Mouse (Mus musculus) midbrain, embryonic 13.5 days (tissue): ENCODE measurements around the gene Tspan4. TPM values are rescaled to one million over a fixed set of nuclear protein-coding genes. Genes with fewer than 3 reads are reported as not detected.
"Not testable (repeated sequence)": the region's sequence is repeated elsewhere in the genome, so short reads cannot be mapped to it uniquely, and the experiment has no call there.

Source experiments
- ATAC-seq: fragments of 200-750 bp; cut with Nextera tagmentation; 2 replicates; pipeline ENCODE4 v1.8.0; 2017; ENCODE audit warnings: mild to moderate bottlenecking, moderate TSS enrichment, moderate library complexity
- H3K27ac ChIP-seq: fragments of 300-500 bp; sonication (generic); 2 replicates; pipeline ENCODE4 v1.5.1; 2015; ENCODE audit warnings: inconsistent platforms, mild to moderate bottlenecking, moderate library complexity
- H3K27me3 ChIP-seq: fragments of 300-500 bp; sonication (generic); 2 replicates; pipeline ENCODE4 v1.6.1; 2015; ENCODE audit warnings: mild to moderate bottlenecking, inconsistent platforms
- H3K36me3 ChIP-seq: fragments of 300-500 bp; sonication (generic); 2 replicates; pipeline ENCODE4 v1.6.1; 2015; ENCODE audit warnings: mild to moderate bottlenecking, inconsistent platforms
- H3K4me1 ChIP-seq: fragments of 300-500 bp; sonication (generic); replicated peaks from 2 replicates; pipeline ENCODE4 v1.6.1; 2015; ENCODE audit warnings: inconsistent platforms
- H3K4me2 ChIP-seq: fragments of 300-500 bp; sonication (generic); replicated peaks from 2 replicates; pipeline ENCODE4 v1.6.1; 2015; ENCODE audit warnings: moderate library complexity, mild to moderate bottlenecking, inconsistent platforms
- H3K4me3 ChIP-seq: fragments of 300-500 bp; sonication (generic); replicated peaks from 2 replicates; pipeline ENCODE4 v1.5.1; 2015; ENCODE audit warnings: mild to moderate bottlenecking, inconsistent platforms
- H3K9ac ChIP-seq: fragments of 300-500 bp; sonication (generic); replicated peaks from 2 replicates; pipeline ENCODE4 v1.6.1; 2015; ENCODE audit warnings: mild to moderate bottlenecking, inconsistent platforms
- H3K9me3 ChIP-seq: fragments of 300-500 bp; sonication (generic); 2 replicates; pipeline ENCODE4 v1.6.1; 2016; ENCODE audit warnings: mild to moderate bottlenecking, inconsistent platforms
- WGBS: fragments of 180-500 bp; shearing (Covaris S2); methylation state at CpG from one replicate; pipeline ENCODE4 v1.1.7; 2015; 5-methylcytosine and 5-hydroxymethylcytosine counted together
- polyA plus RNA-seq: library from polyadenylated mRNA; unstranded; fragments of >200 nt; fragmentation: Nextera tagmentation; extraction: Ambion mirVana; gene quantifications from 2 replicates; pipeline ENCODE4 v1.2.1, GENCODE M21; 2015

Tspan4 gene
- polyA plus RNA-seq, 1 experiment from 2014 or later, result 23.6 TPM

DNA sequence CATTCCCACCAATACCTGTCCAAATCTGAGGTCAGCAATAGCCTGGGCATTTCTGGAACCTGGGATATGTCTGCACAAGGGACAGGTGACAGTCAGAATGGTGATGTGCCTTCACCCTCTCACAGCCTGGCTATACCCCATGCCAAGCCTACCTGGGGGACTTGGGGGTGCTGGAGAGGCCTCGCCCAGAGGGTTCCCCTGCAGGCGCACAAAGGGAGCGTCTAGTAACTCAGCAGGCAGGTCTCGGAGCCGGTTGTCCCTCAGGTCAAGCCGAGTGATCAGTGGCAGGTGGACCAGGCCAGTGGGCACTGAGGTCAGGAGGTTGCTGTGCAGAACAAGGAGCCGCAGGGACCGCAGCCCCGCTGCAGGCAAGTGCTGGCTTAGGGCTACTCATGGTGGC lies 33.6 kb upstream of the Tspan4 start:
- H3K36me3 ChIP-seq, result peaks cover 11% of the 10 kb centered on the region
- H3K4me2 ChIP-seq, result no peak overlapping the region
- no peak overlapping the region for H3K27ac ChIP-seq
- no peak for ATAC-seq
- no peak overlapping the region for H3K4me3 ChIP-seq
- no peaks in the 10 kb centered on the region for H3K9me3 ChIP-seq
- 95% methylated on average over 9 of the region's 9 CpGs for WGBS
- H3K9ac ChIP-seq, result peak overlapping the region; percentile 32; the same call in 1 of the 2 replicates
- peaks cover 42% of the 10 kb centered on the region for H3K4me1 ChIP-seq
- H3K27me3 ChIP-seq, result no peaks in the 10 kb centered on the region

DNA sequence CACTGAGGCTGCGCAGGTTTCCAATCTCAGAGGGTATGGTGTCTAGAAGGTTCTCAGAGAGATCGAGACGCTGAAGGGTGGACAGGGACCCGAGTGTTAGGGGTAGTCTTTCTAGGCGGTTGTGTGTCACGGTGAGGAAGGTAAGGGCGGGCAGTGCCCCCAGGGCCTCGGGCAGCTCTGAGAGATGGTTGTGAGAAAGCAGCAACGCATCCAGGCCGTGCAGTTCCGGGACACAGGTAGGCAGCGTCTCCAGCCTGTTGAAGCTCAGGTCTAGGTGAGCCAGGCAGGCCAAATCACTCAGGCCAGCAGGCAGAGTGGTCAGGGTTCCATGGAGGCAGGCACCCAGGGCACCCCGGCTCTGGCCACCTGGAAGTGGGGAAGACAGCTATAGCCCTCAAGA lies 32.8 kb upstream of the Tspan4 start:
- Histone ChIP-seq H3K9me3 (no peaks in the 10 kb centered on the region), H3K27ac (no peak overlapping the region), H3K4me2 (peak overlapping the region; percentile 58), H3K9ac (peak overlapping the region; percentile 57; the same call in 1 of the 2 replicates), H3K36me3 (peaks cover 11% of the 10 kb centered on the region), H3K4me3 (peak overlapping the region; percentile 37; the same call in 1 of the 2 replicates), H3K27me3 (no peaks in the 10 kb centered on the region), H3K4me1 (peaks cover 36% of the 10 kb centered on the region)
- WGBS, result 96% methylated on average over 13 of the region's 13 CpGs
- no peak for ATAC-seq

DNA sequence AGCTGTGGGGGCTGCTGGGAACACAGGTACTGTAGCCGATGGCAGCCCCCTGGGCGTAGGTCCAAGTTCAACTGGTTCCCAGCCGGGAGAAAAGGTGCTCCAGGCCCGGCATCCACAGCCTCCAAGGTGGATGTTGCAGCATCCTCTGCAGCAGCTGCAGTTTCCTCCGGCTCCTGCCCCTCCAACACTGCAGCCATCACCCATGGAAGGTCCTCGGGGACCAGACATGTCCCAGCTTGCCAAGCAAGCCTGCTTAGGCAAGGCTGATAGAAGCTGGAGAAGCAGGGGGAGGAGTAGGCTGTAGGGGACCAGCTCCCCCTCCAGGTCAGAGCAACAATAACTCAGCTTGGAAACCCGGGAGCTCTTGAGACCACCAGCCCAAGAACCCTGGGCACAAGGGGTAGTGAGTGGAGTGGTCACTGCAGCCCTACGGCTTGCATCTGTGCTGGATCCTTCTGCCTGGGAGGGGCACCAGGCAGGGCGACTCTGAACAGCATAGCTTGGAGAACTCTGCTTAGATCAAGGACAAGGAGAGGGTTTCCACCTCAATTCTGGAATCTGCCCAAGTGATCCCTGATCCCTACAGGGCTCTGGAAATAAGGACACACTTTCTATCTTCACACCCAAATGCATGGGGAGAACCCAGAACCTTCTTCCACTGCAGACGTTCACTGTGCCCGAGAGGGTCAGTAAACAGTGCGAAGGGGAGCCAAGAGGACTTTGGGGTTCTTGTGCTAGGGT lies 31.8 kb upstream of the Tspan4 start:
- WGBS, result 30% methylated on average over 12 of the region's 12 CpGs
- ATAC-seq, result no peak
- peak overlapping the region; percentile 37 for H3K4me3 ChIP-seq
- no peak overlapping the region for H3K27ac ChIP-seq
- H3K4me1 ChIP-seq, result peaks cover 32% of the 10 kb centered on the region
- H3K36me3 ChIP-seq, result peaks cover 10% of the 10 kb centered on the region
- no peaks in the 10 kb centered on the region for H3K9me3 ChIP-seq
- H3K27me3 ChIP-seq, result no peaks in the 10 kb centered on the region
- H3K9ac ChIP-seq, result peak overlapping the region; percentile 57
- H3K4me2 ChIP-seq, result peak overlapping the region; percentile 58

DNA sequence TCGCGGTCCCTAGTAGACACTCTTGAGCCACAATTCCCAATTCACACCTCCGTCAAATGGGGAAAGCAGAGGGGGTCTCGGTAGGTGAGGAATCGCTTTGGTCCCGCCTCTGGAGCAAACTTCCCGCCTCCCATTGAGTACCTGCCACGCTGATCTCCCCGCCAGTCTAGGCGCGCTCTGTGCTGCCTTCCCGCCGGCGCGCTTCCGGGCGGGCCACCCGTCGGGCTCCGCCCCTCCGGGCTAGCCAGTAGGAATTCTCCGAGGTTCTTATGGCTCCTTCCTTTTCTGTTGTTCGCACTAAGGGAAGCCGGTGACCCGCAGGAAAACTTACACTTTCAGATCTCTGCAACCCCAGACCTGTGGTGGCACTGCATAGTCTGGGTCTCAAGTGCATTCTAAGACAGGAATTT lies 31.2 kb upstream of the Tspan4 start, which contains the start of gene Pidd1:
Gene Pidd1, minus strand, starts transcription at position 198 of the 410 bp plus-strand sequence.
- Histone ChIP-seq H3K27ac (no peak within 1 kb of the TSS), H3K36me3 (peaks cover 10% of the 10 kb centered on the region), H3K4me1 (peaks cover 38% of the 10 kb centered on the region), H3K27me3 (no peaks in the 10 kb centered on the region), H3K9me3 (no peaks in the 10 kb centered on the region), H3K4me2 (peak within 1 kb of the TSS; percentile 58), H3K4me3 (peak within 1 kb of the TSS; percentile 37), H3K9ac (peak within 1 kb of the TSS; percentile 57)
- under 1% methylated on average over 25 of the region's 25 CpGs for WGBS
- ATAC-seq, result no peak

DNA sequence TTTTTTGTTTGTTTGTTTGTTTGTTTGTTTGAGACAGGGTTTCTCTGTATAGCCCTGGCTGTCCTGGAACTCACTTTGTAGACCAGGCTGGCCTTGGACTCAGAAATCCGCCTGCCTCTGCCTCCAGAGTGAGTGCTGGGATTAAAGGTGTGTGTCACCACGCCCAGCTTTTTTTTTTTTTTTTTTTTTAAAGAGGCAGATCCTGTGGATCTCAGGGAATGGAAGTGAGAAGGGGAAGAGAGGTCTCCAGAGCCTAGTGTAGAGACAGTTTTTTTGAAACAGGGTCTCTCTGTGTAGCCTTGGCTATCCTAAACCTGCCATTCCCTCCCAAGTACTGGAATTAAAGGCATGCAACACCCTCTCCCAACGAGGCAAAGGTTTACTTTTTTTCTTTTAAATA lies 28.7 kb upstream of the Tspan4 start:
- Histone ChIP-seq H3K36me3 (peaks cover 30% of the 10 kb centered on the region), H3K4me1 (peaks cover 37% of the 10 kb centered on the region)
- H3K4me2 ChIP-seq, ATAC-seq, H3K27ac ChIP-seq, H3K9ac ChIP-seq, H3K4me3 ChIP-seq, H3K27me3 ChIP-seq, H3K9me3 ChIP-seq: not testable (repeated sequence)
- 94% methylated on average over 3 of the region's 3 CpGs for WGBS

DNA sequence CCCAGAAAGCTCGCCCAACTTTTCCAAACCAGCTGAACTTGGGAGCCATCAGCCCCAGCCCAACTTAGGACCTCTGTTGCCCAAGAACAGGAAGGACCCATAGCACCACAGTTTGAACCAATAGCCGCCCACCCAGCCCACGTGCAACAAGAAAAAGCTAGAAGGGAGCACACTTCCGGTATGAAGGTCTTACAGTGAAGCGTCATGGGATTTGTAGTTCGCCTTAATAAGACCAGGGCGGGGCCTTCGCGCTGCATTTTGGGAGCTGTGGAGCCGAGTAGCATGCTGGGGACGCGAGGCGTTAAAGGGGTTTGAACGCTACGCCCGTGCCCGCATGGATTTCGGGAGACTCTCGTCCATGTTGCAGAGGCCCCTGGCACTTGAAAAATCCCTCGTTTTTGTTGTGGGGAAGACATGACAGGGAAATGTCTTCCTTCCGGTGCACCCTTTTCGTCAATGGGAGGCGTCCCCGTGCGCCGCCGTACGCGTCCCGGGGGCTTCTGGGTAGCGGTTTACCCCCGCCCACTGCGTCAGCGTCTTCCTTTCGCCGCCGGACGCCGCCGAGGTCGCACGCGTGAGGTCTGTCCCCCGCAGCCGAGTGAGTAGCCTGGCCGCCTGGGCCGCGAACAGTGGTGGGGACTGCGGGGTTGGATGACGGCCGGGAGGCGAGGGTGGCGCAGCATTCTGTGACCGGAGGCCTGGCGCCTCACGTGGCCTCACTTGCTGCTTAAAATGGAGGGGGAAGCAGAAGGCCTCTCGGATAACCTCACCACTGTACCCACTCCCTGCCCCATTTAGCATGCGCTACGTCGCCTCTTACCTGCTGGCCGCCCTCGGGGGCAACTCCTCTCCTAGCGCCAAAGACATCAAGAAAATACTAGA lies 27.7 kb upstream of the Tspan4 start, which contains the start of gene Rplp2:
Gene Rplp2, plus strand, starts transcription at position 261 of the 882 bp plus-strand sequence.
- peak within 1 kb of the TSS; percentile 92 for H3K27ac ChIP-seq

DNA sequence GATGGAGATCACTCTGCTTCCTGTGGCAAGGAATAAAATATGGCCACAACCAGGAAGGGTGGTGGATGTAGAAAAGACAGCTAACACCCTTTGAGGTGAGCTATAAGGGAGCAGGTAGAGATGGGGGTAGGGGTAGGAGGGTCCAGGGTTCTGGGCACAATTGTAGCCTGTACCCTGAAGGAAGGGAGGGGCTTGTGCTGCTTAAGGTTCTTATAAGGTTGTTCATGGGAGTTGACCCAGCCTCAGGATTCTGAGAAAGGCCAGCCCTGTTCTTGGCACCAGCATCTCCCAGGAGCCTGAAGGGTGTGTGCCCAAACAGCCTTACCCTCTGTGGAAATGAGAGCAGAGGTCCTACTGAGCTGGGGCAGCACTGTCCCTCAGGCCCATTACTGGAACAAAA lies 23.1 kb upstream of the Tspan4 start:
- Histone ChIP-seq H3K36me3 (peaks cover 40% of the 10 kb centered on the region), H3K4me3 (no peak overlapping the region), H3K27me3 (no peaks in the 10 kb centered on the region), H3K27ac (no peak overlapping the region), H3K4me2 (no peak overlapping the region), H3K9me3 (no peaks in the 10 kb centered on the region), H3K4me1 (peaks cover 31% of the 10 kb centered on the region), H3K9ac (no peak overlapping the region)
- no peak for ATAC-seq

More for the DNA sequence above, 27.7 kb upstream of the Tspan4 start, which contains the start of gene Rplp2:
- H3K4me2 ChIP-seq, result peak within 1 kb of the TSS; percentile 83
- no peaks in the 10 kb centered on the region for H3K9me3 ChIP-seq
- ATAC-seq, result peak; percentile 95
- H3K36me3 ChIP-seq, result peaks cover 40% of the 10 kb centered on the region
- H3K27me3 ChIP-seq, result no peaks in the 10 kb centered on the region
- peaks cover 31% of the 10 kb centered on the region for H3K4me1 ChIP-seq
- H3K4me3 ChIP-seq, result peak within 1 kb of the TSS; percentile 89
- WGBS, result under 1% methylated on average over 63 of the region's 63 CpGs
- H3K9ac ChIP-seq, result peak within 1 kb of the TSS; percentile 91

DNA sequence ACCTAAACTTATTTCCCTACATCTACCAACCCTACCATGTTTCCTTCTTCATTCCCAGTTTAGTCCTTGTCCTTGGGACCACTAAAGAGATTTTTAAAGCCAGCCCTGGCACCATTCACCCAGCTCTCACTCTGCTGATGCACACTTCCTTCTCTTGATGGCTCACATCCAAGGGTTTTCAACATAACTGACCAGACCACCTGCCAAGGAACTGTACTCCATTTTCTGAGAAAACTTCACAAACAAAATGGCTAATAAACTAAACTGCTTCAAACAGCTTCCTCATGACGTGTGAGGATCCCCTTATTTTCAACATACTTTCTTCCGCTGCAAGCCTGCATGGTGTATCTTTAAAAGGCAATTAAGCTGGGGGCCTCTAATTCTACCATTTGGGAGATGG lies 21.4 kb upstream of the Tspan4 start:
- ATAC-seq, result no peak
- Histone ChIP-seq H3K4me1 (peaks cover 24% of the 10 kb centered on the region), H3K27me3 (no peaks in the 10 kb centered on the region)

DNA sequence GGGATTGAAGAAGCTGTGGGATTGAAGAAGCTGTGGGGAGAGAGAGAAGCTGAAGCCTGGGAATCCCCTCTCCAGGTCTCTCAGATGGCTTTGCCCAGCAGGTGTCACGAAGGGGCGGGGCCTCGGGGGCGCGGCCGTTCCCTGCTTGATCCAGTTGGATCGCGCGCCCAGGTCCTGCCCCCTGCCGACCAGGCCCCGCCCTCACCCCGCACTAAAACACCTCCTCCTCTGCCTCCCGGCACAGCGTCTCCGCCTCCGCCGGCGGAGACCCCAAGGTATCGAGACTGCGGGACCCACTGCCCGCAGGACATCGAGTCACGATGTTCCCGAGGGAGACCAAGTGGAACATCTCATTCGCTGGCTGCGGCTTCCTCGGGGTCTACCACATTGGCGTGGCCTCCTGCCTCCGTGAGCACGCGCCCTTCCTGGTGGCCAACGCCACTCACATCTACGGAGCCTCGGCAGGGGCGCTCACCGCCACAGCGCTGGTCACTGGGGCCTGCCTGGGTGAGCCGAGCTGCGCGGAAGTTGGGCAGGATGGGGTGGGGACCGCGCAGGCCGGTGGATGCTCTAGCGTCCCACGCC lies 20.0 kb upstream of the Tspan4 start, which contains the start of gene Pnpla2:
Gene Pnpla2, plus strand, starts transcription at position 232 of the 585 bp plus-strand sequence.
- Histone ChIP-seq H3K36me3 (peaks cover 37% of the 10 kb centered on the region), H3K9me3 (no peaks in the 10 kb centered on the region), H3K4me3 (peak within 1 kb of the TSS; percentile 68), H3K27ac (peak within 1 kb of the TSS; percentile 68), H3K27me3 (peaks cover 13% of the 10 kb centered on the region), H3K9ac (peak within 1 kb of the TSS; percentile 76), H3K4me2 (peak within 1 kb of the TSS; percentile 89), H3K4me1 (peaks cover 19% of the 10 kb centered on the region)
- under 1% methylated on average over 42 of the region's 45 CpGs for WGBS
- peak; percentile 84 for ATAC-seq

More for the DNA sequence above, 21.4 kb upstream of the Tspan4 start:
- H3K4me3 ChIP-seq, result no peak overlapping the region
- peaks cover 38% of the 10 kb centered on the region for H3K36me3 ChIP-seq
- H3K9ac ChIP-seq, result no peak overlapping the region
- no peaks in the 10 kb centered on the region for H3K9me3 ChIP-seq
- H3K27ac ChIP-seq, result no peak overlapping the region
- H3K4me2 ChIP-seq, result no peak overlapping the region
- 90% methylated on average over 2 of the region's 2 CpGs for WGBS

DNA sequence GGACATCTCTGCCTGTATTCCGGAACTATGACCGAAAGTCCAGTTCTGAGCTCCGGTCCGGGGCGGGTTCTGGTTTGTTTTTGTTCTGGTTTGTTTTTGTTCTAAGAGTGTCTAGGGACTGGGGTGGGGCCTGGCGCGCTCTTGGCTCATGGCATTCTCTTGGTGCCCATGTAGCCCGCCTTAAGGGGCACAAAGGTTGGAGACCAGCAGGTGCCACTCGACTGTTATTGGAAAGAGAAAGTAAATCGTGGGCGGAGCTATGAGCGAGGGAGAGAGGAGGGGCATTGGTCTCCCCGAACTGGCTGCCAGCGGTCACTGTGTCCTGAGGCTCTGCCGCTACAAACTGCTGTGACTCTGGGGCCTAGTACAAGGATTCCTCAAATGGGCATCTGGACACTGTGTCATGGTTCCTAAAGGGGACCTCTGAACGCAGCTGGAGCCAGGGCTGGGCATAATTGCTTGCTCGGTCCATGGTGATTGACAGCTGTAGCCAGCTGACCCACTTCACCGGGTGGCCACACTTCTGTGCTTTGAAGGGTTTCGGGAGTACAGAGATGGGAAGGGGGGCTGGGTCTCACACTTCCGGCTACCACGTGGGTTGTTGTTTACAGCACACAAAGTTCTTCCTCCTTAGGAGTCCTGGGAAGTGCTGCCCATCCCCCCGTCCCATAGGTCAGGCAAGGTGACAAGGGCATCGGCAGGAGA lies 19.3 kb upstream of the Tspan4 start:
- Histone ChIP-seq H3K9ac (peak overlapping the region; percentile 76), H3K4me1 (peaks cover 19% of the 10 kb centered on the region), H3K27ac (peak overlapping the region; percentile 68), H3K36me3 (peaks cover 30% of the 10 kb centered on the region), H3K4me2 (peak overlapping the region; percentile 89), H3K27me3 (peaks cover 20% of the 10 kb centered on the region), H3K4me3 (peak overlapping the region; percentile 68), H3K9me3 (no peaks in the 10 kb centered on the region)
- peak; percentile 40 for ATAC-seq
- WGBS, result 2% methylated on average over 23 of the region's 23 CpGs

DNA sequence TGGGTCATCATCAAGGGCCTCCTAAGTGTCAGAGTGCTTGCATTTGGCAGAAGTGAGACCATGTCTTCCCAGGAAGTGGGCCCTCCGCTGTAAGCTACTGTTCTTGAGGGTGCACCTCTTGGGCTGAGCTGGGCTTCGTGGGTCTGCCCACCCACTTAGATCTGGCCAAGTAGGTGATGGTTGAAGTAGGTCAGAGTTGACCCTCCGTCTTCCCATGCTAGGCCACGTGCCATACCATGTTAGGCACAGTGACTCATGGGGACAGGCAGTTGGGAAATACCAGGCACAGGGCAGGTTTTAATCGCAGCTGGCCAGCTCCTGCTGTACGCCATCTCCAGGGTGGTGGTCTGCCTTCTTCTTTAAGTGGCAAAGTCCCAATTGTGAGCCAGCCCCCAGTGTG lies 18.3 kb upstream of the Tspan4 start:
- Histone ChIP-seq H3K4me2 (no peak overlapping the region), H3K36me3 (peaks cover 20% of the 10 kb centered on the region), H3K4me1 (peaks cover 23% of the 10 kb centered on the region), H3K27me3 (peaks cover 30% of the 10 kb centered on the region), H3K9me3 (no peaks in the 10 kb centered on the region), H3K27ac (no peak overlapping the region), H3K4me3 (no peak overlapping the region), H3K9ac (no peak overlapping the region)
- ATAC-seq, result no peak
- 87% methylated on average over 6 of the region's 6 CpGs for WGBS
